Mouse (Mus musculus) layer of hippocampus, postnatal 36 days (tissue): ENCODE data around the gene Slc16a5. TPM values are rescaled to one million over a fixed set of nuclear protein-coding genes. Genes with fewer than 3 reads are reported as not detected.
"Not testable (repeated sequence)": the region's sequence is repeated elsewhere in the genome, so short reads cannot be mapped to it uniquely, and the experiment has no call there.

Experiments used
- DNase-seq, 2 experiments: peaks; one replicate each; pipeline ENCODE4 v3.0.0; 2022
- total RNA-seq, 2 experiments: library from RNA; stranded (reverse); gene quantifications; 2 replicates each; pipeline ENCODE4 v1.2.3; 2021

Gene Slc16a5
- total RNA-seq, 2 experiments from 2014 or later = not detected

- peak; percentile 59 to 62 for DNase-seq
These were observed 19.4 kb downstream of the Slc16a5 start for GRCm38 (mm10) chr11:115481553-115482259.

- DNase-seq = no peak
These were observed 21.0 kb downstream of the Slc16a5 start for GRCm38 (mm10) chr11:115483278-115483677.

DNA sequence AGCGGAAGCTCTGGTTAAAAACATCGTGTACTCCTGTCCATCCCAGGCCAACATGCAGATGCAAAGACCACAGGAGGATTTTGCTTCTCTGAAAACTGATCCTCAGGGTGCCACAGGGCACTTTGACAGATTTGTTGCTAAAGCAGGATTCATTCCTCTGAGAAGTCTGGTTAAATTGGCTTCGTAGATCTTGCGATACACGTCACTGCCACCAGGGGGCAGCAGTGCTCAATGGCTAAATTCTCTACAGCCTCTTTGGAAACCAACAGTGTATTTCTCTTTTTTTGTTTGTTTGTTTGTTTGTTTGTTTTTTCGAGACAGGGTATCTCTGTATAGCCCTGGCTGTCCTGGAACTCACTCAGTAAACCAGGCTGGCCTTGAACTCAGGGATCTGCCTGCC, 21.5 kb downstream of the Slc16a5 start:
- peak; percentile 73 to 84 for DNase-seq

- no peak for DNase-seq
These were observed 22.9 kb downstream of the Slc16a5 start for GRCm38 (mm10) chr11:115485155-115485554.

DNA sequence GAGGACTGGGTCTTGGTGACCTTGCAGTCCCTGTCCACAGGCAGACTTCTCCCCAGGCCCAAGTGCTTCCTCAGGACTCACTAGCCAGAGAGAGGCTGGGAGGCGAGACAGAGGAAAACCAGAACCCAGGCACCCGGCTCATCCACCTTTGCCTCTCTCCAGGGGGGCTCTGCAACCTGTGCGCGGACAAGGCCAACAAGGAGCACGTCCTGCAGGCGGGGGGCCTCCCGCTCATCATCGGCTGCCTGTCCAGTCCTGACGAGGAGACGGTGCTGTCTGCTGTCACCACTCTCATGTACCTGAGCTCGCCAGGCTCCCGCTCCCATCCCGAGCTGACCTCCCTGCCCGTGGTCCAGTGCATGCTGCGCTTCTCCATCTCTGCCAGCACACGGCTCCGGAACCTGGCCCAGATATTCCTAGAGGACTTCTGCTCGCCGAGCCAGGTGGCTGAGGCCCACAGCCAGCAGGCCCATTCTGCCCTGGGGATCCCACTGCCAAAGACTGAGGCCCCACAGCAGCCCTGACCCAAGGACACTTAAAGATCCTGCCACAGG, 26.4 kb downstream of the Slc16a5 start:
- no peak for DNase-seq

DNA sequence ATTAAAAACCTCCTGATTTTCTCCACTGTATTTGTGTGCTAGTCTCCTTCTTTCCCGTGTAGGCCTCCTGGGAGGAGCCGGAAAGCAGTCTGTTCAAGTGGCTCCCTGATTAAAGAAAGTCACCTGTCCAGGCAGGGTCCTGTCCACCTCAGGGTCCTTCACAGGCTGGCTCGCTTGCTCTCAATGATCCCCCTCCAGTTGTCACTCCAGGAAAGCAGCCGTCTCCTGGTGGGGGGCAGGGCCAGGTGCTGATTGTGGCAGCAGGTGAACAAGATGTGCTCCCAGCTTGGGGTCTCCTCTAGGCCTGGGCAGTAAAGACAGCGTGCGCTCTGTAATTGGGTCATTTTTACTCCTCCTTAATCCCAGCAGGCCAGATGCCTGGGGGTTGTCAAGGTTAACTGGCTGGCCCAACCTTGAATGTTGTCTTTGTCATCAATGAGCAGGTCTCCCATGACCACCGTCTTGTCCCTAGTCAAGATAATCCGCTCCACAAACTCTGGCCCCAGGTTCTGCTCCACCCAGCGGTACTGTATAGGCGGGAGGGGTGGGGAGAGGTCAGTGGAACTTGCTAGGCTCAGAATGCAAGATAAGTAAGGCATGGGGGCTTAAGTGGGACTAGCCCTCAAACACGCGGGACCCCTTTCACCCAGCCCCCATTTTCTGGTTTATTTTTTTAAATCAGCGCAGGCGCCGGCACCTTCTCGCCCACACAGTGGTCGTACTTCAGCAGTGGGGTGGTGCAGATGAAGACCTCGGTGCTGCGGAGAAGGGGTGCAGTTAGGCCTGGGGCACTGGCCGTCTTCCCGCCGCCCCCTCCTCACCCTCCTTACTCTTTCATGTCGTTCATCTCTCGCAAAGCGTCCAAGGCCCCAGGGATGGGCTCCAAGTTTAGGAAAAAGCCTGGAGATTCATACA, 28.4 kb downstream of the Slc16a5 start:
- no peak for DNase-seq

DNA sequence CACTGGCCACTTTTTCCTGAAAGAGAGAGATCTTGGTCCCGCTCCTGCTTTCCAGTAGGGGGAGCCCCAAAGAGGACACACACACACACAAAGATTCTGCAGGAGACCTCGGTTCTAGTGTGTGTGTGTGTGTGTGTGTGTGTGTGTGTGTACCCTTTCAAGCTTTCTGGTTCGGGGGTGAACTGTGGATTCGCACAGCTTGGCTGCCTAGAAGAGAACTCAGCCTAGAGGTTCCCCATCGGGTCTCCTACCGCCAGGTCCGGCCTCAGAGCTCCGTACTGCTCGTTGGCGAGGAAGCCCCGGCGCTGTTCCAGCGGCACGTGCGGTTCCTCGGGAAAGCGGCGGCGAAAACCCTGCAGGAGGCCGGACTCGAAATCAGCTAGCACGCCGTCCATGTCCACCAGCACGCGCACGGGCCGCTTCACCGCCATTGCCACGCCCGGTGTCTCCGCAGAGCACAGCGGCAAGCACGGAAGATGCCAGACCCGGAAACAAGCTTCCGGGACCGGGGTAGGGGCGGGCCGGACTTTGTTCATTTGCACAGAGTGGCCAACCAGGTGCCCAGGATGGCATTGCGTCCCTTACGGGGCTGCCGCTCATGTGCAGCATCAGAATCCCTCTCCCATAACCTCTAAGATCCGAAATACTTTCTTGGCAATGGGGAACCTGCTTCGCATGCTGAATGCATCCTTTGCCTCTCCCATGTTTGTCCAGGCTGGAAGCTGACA, 29.2 kb downstream of the Slc16a5 start, which contains the start of gene Nt5c:
Gene Nt5c, minus strand, starts transcription at position 507 of the 728 bp plus-strand sequence.
- peak; percentile 81 to 85 for DNase-seq

DNA sequence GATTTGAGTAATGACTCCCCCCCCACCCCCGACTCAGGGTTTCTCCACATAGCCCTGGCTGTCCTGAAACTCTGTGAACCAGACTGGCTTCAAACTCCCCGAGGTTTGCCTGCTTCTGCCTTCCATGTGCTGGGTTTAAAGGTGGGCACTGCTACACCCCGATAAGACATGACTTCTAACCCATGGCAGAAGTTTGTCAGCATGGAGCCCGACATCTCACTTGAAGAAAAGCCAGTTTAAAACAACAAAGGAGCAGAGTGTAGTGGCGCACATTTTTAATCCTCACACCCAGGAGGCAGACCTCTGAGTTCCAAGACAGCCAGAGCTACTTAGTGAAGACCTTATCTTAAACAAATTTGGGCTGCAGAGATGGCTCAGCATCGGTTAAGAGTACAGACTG, 30.1 kb downstream of the Slc16a5 start:
- DNase-seq = no peak

DNA sequence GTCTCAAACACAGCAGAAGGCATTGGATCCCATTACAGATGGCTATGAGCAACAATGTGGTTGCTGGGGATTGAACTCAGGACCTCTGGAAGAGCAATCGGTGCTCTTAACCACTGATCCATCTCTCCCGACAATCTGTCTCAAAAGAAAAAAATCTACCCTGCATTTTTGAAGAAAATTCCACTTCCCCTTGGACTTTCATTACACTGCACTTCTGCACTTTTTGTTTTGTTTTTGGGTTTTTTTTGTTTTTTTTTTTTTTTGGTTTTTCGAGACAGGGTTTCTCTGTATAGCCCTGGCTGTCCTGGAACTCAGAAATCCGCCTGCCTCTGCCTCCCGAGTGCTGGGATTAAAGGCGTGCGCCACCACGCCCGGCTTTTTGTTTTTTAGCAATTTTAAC, 34.3 kb downstream of the Slc16a5 start:
- not testable (repeated sequence) for DNase-seq

GRCm38 (mm10) chr11:115502636-115503035, 40.4 kb downstream of the Slc16a5 start:
- DNase-seq = no peak

DNA sequence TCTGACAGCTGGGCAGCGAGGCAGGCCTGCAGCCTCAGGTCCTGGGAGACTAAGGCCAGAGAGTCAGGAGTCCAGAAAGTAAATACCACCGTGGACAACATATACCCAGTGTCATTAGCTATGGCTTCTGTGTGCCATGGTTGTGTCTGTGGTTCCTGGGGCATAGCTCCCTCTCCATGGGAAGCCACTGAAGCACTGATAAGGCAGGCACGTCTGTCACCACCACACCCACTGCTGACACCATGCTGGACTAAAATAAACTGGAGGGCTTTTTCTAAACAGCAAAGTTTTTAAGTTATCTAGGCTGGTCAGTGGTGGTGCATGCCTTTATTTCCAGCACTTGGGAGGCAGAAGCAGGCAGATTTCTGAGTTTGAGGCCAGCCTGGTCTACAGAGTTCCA, 44.3 kb downstream of the Slc16a5 start:
- no peak for DNase-seq

- no peak for DNase-seq
These were observed 45.8 kb downstream of the Slc16a5 start for GRCm38 (mm10) chr11:115508061-115508460.

GRCm38 (mm10) chr11:115509773-115510506, 47.7 kb downstream of the Slc16a5 start:
- DNase-seq = no peak

DNA sequence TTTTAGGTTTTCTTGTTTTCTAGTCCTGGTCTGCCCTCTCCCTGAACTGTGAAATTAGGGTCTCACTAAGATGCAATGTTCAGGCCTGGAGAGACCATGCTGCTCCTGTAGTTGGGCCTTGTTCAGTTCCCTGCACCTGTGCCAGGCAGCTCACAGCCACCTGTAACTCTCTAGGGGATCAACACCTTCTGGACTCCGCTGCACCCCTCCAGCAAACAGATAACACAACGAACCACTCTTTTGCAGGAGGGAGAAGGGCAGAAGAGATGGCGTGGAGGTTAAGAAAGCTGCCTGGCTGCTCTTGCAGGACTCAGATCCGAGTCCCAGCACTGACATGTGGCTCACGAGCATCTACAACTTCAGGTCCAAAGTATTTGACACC, 48.2 kb downstream of the Slc16a5 start:
- DNase-seq = no peak

DNA sequence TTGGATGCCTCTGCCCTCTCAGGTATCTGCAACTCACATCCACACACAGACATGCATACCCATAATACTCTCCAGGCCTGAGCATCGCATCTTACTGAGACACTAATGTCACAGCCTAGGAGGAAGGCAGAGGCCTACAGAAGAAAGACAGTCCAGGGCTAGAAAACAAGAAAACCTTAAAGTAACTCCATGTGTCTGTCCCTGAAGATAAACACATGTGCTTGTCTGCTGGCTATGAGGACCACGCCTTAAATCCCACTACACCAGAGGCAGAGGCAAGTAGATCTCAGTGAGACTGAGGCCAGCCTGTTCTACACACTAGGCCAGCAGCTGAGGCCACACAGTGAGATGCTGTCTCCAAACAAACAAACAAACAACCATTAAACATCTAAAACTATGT, 48.8 kb downstream of the Slc16a5 start:
- DNase-seq = no peak

DNA sequence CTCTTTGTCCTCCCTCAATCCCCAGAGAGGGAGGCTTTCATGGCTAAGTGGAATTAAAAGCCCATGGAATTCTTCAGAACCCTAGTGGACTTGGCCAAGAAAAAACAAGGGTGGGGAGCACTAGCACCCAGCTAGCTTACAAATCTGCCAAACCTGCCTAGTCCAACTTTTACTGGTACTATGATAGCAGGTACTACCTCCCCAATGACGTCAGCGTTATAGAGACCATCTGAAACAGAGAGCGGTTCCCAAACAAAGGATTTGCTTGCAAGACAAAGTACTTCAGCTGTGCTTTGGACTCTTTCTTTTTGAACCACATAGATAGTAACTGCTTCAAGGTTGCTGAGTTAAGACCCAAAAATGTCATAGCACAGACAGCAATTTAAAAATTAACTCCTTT, 49.7 kb downstream of the Slc16a5 start:
- no peak for DNase-seq

DNA sequence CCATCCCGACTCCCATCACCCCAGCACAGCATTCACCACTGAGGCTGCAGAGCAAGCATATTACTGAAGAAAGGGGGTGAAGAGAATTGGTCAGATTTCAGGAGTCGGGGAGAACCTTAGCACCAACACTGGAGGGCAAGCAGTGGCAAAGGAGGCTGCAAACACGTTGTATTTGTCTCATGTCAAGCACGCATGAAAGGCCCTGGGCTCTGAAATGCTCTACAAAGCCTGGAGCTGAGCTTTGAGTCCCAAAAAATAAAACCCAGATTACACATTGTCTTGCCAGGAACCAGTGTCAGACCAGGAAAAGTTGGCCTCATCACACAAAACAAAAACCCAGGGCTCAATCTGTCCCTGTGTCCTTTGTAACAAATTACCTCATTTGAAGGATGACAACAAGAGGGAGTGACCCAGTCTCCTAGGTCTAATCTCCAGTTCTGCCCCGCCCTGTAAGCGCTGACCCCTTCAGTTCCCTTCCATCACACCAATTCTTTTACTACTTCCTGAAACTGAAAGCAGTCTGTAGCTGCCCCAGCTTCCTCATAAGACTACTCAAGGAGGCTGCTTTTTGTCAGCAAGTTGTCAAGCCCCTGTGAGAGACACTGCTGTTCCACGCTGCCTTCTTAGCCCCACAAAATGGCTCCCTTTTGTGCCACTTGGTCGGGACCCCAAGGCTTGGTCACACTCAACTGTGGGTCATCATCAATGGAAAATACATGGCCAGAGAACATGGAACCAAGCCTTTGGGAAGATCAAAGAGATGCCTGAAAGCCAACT, 50.3 kb downstream of the Slc16a5 start:
- no peak for DNase-seq

- DNase-seq = peak in 1 of 2 experiments; percentile 34
These were observed 51.3 kb downstream of the Slc16a5 start for GRCm38 (mm10) chr11:115513271-115514237.

DNA sequence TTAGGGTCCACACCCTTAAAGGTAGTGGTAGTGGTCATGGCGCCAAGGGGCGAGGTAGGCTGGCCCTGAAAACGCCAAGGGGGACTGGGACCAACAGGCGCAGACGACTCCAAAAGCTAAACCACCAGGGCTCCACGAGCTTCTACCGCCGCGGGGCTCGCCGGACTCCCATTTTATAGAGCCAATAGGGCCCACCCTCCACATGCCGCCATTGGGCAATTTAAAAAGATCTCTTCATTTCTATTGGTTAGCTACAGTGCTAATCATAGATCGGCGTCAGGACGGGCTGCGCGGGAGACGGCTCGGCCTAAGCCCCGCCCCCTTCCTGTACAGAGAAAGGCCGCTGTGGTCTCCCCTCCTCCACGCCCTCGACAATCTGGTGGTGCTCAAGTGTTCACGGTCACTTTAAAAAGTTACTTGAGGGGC, 52.0 kb downstream of the Slc16a5 start, which contains the start of gene Jpt1:
Gene Jpt1, minus strand, starts transcription at position 150 of the 426 bp plus-strand sequence.
- DNase-seq = peak; percentile 94 to 97

GRCm38 (mm10) chr11:115515021-115515420, 52.7 kb downstream of the Slc16a5 start:
- DNase-seq = no peak
